In genomic region chr8:124569593-124569992, GRCm38 (mm10) we compare ENCODE assay signal across 9 mouse cellular contexts. TPM values are rescaled to one million over a fixed set of nuclear protein-coding genes. Genes with fewer than 3 reads are reported as not detected.
DNase-seq lines count a peak whose midpoint lies in the region; ATAC-seq lines count a peak whose summit lies in the region.
"Had no signal": no experiment of that assay in that cellular context is flagged by ENCODE, and none has a peak within 500 bp of the region (broad histone marks: within the 10 kb centered on the region; RNA-seq: fewer than 3 reads in every experiment).

Agt (minus strand) TSS chr8:124569706.

- H3K9ac ChIP-seq in kidney, embryonic 14.5 days (ENCODE audit: low read depth, low read length), result no peak within 1 kb of the TSS
- H3K9ac ChIP-seq in forebrain, embryonic 16.5 days (replicated peaks; ENCODE audit: low read depth, low read length), result no peak within 1 kb of the TSS

- WGBS in kidney, embryonic 14.5 days, result 86% methylated on average over 2 of the region's 2 CpGs
- 82% methylated on average over 2 of the region's 2 CpGs for WGBS in forebrain, embryonic 16.5 days

- H3K27me3 ChIP-seq in kidney, embryonic 14.5 days (ENCODE audit: control insufficient read depth, insufficient read depth, low read length), result no peaks in the 10 kb centered on the region
- H3K27me3 ChIP-seq in forebrain, embryonic 16.5 days (replicated peaks; ENCODE audit: control insufficient read depth, insufficient read depth, low read length), result no peaks in the 10 kb centered on the region

- peak; percentile 93 for DNase-seq in kidney, adult 11 months
- DNase-seq in brain, adult 2 months (ENCODE audit: low read depth, low spot score), result peak; percentile 75
- peak; percentile 83 to 87 for DNase-seq in heart, adult 18-20 months
- no peak for DNase-seq in layer of hippocampus, postnatal 14 days (ENCODE audit: low spot score in 2 of 2)
- DNase-seq in lung, postnatal 4 days, result peak; percentile 69 to 82
- no peak for DNase-seq in T-cell, adult 2 months (ENCODE audit: low spot score)

- no peak within 1 kb of the TSS for H3K4me3 ChIP-seq in kidney, embryonic 14.5 days (ENCODE audit: low read length)
- H3K4me3 ChIP-seq in forebrain, embryonic 16.5 days (replicated peaks; ENCODE audit: low read length), result no peak within 1 kb of the TSS

- no peaks in the 10 kb centered on the region for H3K9me3 ChIP-seq in kidney, embryonic 14.5 days (ENCODE audit: control insufficient read depth, low read length)
- no peaks in the 10 kb centered on the region for H3K9me3 ChIP-seq in forebrain, embryonic 16.5 days (ENCODE audit: control insufficient read depth, low read length)

- H3K27ac ChIP-seq in kidney, embryonic 14.5 days (ENCODE audit: low read depth, low read length), result no peak within 1 kb of the TSS
- no peak within 1 kb of the TSS for H3K27ac ChIP-seq in forebrain, embryonic 16.5 days (ENCODE audit: low read length)

- H3K4me2 ChIP-seq in kidney, embryonic 14.5 days (replicated peaks; ENCODE audit: low read depth, low read length), result no peak within 1 kb of the TSS
- no peak within 1 kb of the TSS for H3K4me2 ChIP-seq in forebrain, embryonic 16.5 days (ENCODE audit: low read length)

- no peaks in the 10 kb centered on the region for H3K36me3 ChIP-seq in kidney, embryonic 14.5 days (ENCODE audit: control insufficient read depth, insufficient read depth, low read length)
- no peaks in the 10 kb centered on the region for H3K36me3 ChIP-seq in forebrain, embryonic 16.5 days (ENCODE audit: control insufficient read depth, insufficient read depth)

- ATAC-seq in kidney, embryonic 14.5 days (ENCODE audit: low FRiP score, low TSS enrichment), result no peak
- no peak for ATAC-seq in forebrain, embryonic 16.5 days

- peaks cover 3% of the 10 kb centered on the region; the same call in 1 of the 2 replicates for H3K4me1 ChIP-seq in kidney, embryonic 14.5 days (ENCODE audit: control insufficient read depth, insufficient read depth, low read length)
- H3K4me1 ChIP-seq in forebrain, embryonic 16.5 days (replicated peaks; ENCODE audit: control insufficient read depth, insufficient read depth, low read length), result 0 out of 2 replicates have a peak, but pooled peaks cover 4% of the 10 kb centered on the region

RNA-seq across cellular contexts. Expression of gene Agt, which starts in this region (rescaled TPM):
- polyA plus RNA-seq in kidney, embryonic 14.5 days (2014; fragmentation: Nextera tagmentation; extraction: Ambion mirVana), result 0.27 and 0.28 TPM in 2 replicates
- 1 to 10 TPM; 7.8 to 9.2 TPM for total RNA-seq in heart, adult 18-20 months (2021)
- total RNA-seq in layer of hippocampus, postnatal 14 days (2021), result 10 to 100 TPM; 56.4 to 82.1 TPM
- 0.18 and 0.37 TPM in 2 replicates for polyA plus RNA-seq in forebrain, embryonic 16.5 days (2015; fragmentation: Nextera tagmentation; extraction: Ambion mirVana)
- total RNA-seq: MEL had no signal

Comparison
In these comparisons a context has a peak if more than half of its experiments do, and no peak if none do; other contexts are left out.
1. RNA of gene Agt (total RNA-seq): 56.4 to 82.1 TPM in layer of hippocampus, postnatal 14 days; 7.8 to 9.2 TPM in heart, adult 18-20 months; every median in the first group is over 4 times any median in the second.
2. DNase-seq: peak in kidney, adult 11 months (single experiment), brain, adult 2 months (single experiment), heart, adult 18-20 months (2 of 2) and lung, postnatal 4 days (2 of 2); none in layer of hippocampus, postnatal 14 days (0 of 2) and T-cell, adult 2 months (single experiment).